Mouse (Mus musculus) ES-E14 (cell line): ENCODE measurements around the gene Agap1.

Experiments used
- HCFC1 ChIP-seq: IDR thresholded peaks from 2 replicates; pipeline ENCODE4 v1.6.1; 2012; ENCODE audit warnings: low read length, inconsistent platforms, borderline replicate concordance; ENCODE audit not compliant: insufficient read depth
- ZC3H11A ChIP-seq: IDR thresholded peaks from 2 replicates; pipeline ENCODE4 v1.6.1; 2012; ENCODE audit warnings: low read depth, mild to moderate bottlenecking, inconsistent platforms, low read length, borderline replicate concordance
- ZNF384 ChIP-seq: IDR thresholded peaks from 2 replicates; pipeline ENCODE4 v1.6.1; 2012; ENCODE audit warnings: low read depth, low read length, inconsistent platforms

GRCm38 (mm10) chr1:89691096-89691495, 236.5 kb downstream of the Agap1 start:
- TF ChIP-seq ZC3H11A: no peak
- no peak for TF ChIP-seq ZNF384
- TF ChIP-seq HCFC1: no peak
